Mouse (Mus musculus) cortical plate, adult 2 months (tissue): Measurements from ENCODE around the gene Iqub.

Experiments used
- CTCF ChIP-seq: fragments of 200-500 bp; IDR thresholded peaks from 2 replicates; pipeline ENCODE4 v1.5.1; 2011; ENCODE audit warnings: mild to moderate bottlenecking, control low read depth, low read length; ENCODE audit not compliant: insufficient read depth; ENCODE audit errors: extremely low read depth
- POLR2A ChIP-seq: fragments of 200-500 bp; IDR thresholded peaks from 2 replicates; pipeline ENCODE4 v1.6.1; 2011; ENCODE audit warnings: mild to moderate bottlenecking, low read length, control low read depth; ENCODE audit not compliant: insufficient read depth; ENCODE audit errors: extremely low read depth

GRCm38 (mm10) chr6:24527155-24528063 is 12.5 kb upstream of the Iqub start, which contains the start of gene Ndufa5:
- TF ChIP-seq POLR2A (peak; percentile 75), CTCF (no peak)
